Mouse (Mus musculus) layer of hippocampus, postnatal 25 days (tissue): ENCODE results near the gene Gm17677. TPM values are rescaled to one million over a fixed set of nuclear protein-coding genes. Genes with fewer than 3 reads are reported as not detected.

Experiments used
- DNase-seq, 2 experiments: peaks; one replicate each; pipeline ENCODE4 v3.0.0; 2022; ENCODE audit warnings: mixed read lengths in 2 of 2, low spot score in 1 of 2; ENCODE audit errors: extremely low spot score in 1 of 2
- total RNA-seq, 2 experiments: library from RNA; stranded (reverse); gene quantifications; 2 replicates each; pipeline ENCODE4 v1.2.3; 2021

Gm17677 gene
- not detected for total RNA-seq

- no peak for DNase-seq
These were observed at the start of gene Gm17677 for GRCm38 (mm10) chr9:35740749-35741148. Gene Gm17677 (plus strand): TSS chr9:35741049.

- no peak for DNase-seq
These were observed 48.9 kb upstream of the Gm17677 start for GRCm38 (mm10) chr9:35691924-35692323.

GRCm38 (mm10) chr9:35707265-35707664 lies 33.6 kb upstream of the Gm17677 start:
- DNase-seq: no peak

- DNase-seq: no peak
These were observed 16.0 kb downstream of the Gm17677 start for GRCm38 (mm10) chr9:35756843-35757242.

- no peak for DNase-seq
These were observed 37.2 kb downstream of the Gm17677 start, which contains the start of gene Gm17727 for GRCm38 (mm10) chr9:35778009-35778408. Gene Gm17727 (minus strand): TSS chr9:35778109.

GRCm38 (mm10) chr9:35790001-35790400 lies 49.2 kb downstream of the Gm17677 start, which contains the start of the genes Gm27235 and D730048I06Rik:
Gene Gm27235 (minus strand): TSS chr9:35790101.
Gene D730048I06Rik (minus strand): TSS chr9:35790112.
- DNase-seq: no peak

Other genes with a start within 250 kb of the Gm17677 start
- gene Gm1113, start 222.8 kb upstream of the Gm17677 start, total RNA-seq: not detected
- 10 to 100 TPM; 14.1 to 14.9 TPM for gene Ddx25, start 182.5 kb upstream of the Gm17677 start, total RNA-seq
- gene Pus3, start 182.5 kb upstream of the Gm17677 start, total RNA-seq: 10 to 100 TPM; 11.3 to 12.0 TPM
- 1 to 10 TPM in 1 of 2 experiments, under 1 TPM in 1; 0.62 to 1.5 TPM for gene Pate2, start 170.8 kb upstream of the Gm17677 start, total RNA-seq
- 10 to 100 TPM; 12.9 to 13.1 TPM for gene Hyls1, start 170.7 kb upstream of the Gm17677 start, total RNA-seq
- not detected for gene Pate4, start 129.1 kb upstream of the Gm17677 start, total RNA-seq
- gene Pate3, start 92.8 kb upstream of the Gm17677 start, total RNA-seq: not detected
- gene Pate1, start 53.7 kb upstream of the Gm17677 start, total RNA-seq: not detected
- gene Gm17727, start 37.1 kb downstream of the Gm17677 start, total RNA-seq: not detected
- not detected for gene Gm27235, start 49.1 kb downstream of the Gm17677 start, total RNA-seq
- gene D730048I06Rik, start 49.1 kb downstream of the Gm17677 start, total RNA-seq: not detected
- not detected for gene 9230110F15Rik, start 103.1 kb downstream of the Gm17677 start, total RNA-seq
- gene 9230113P08Rik, start 167.4 kb downstream of the Gm17677 start, total RNA-seq: not detected